Mouse (Mus musculus): Measurements from ENCODE around the gene Kremen1.

Gene Kremen1

GRCm38 (mm10) chr11:5175866-5176265, 85.5 kb downstream of the Kremen1 start:
- DNase-seq (ENCODE audit: low read depth, low spot score), result no peak

- DNase-seq (ENCODE audit: low read depth, low spot score), result no peak
Observed at GRCm38 (mm10) chr11:5175141-5175540, 86.2 kb downstream of the Kremen1 start.

DNA sequence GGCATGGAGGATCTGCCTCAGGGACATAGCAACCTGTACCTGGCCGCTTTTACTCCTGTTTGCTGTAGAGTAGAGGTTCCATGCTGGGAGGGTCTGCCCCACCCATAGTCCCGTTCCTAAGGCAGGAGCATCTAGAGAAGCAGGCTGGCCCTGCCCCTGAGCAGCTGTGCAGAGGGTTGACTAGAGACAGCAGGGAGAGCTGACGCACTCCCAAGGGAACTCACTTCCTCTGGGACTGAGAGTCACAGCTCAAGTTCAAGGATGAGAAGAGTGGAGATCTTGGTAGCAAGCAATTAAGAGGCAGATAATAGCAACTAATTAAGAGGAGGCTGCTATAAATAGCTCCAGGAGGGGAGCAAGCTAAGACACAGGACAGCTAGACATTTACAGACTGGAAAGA, 88.5 kb downstream of the Kremen1 start:
- DNase-seq (ENCODE audit: low read depth, low spot score), result no peak

DNA sequence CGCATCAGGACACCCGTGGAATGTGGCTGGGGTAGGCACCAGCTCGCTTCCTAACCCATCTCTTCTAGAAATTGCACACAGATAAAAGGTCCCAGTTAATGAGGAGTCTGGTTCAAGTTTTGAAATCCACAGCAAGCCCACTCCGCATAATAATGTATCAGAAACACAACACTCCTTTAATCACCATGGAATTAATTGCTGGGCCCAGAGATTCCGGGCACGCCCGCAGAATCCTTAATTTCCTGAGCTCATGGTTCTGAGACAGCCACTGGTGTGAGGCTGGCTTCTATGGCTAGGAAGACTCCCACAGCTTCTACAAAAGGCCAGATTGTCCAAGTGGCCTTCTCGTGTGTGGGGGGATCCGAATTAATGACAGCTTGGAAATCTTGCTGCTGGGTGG, 94.0 kb downstream of the Kremen1 start:
- no peak for DNase-seq (ENCODE audit: low read depth, low spot score)

GRCm38 (mm10) chr11:5165471-5165916, 95.9 kb downstream of the Kremen1 start:
- no peak for DNase-seq (ENCODE audit: low read depth, low spot score)

- no peak for DNase-seq (ENCODE audit: low read depth, low spot score)
Observed at GRCm38 (mm10) chr11:5164310-5164709, 97.0 kb downstream of the Kremen1 start.

DNA sequence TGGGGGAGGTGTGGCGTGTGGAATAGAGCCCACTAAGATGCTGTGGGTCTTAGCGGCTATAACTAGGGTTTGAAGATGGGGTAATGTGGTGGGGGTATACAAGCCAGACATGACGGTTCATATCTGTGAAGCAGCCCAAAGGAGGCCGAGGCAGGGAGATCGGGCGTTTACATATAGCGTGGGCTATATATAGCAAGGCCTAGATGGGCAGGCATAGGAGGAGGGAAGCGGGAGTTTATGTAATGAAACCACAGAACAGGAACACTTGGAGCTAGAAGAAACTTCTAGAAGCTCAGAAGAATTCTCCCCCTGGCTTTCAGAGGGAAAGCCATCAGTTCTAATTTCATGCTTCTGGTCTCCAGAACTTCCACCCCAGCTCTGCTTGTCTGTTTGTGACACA, 97.9 kb downstream of the Kremen1 start:
- DNase-seq (ENCODE audit: low read depth, low spot score), result no peak

DNA sequence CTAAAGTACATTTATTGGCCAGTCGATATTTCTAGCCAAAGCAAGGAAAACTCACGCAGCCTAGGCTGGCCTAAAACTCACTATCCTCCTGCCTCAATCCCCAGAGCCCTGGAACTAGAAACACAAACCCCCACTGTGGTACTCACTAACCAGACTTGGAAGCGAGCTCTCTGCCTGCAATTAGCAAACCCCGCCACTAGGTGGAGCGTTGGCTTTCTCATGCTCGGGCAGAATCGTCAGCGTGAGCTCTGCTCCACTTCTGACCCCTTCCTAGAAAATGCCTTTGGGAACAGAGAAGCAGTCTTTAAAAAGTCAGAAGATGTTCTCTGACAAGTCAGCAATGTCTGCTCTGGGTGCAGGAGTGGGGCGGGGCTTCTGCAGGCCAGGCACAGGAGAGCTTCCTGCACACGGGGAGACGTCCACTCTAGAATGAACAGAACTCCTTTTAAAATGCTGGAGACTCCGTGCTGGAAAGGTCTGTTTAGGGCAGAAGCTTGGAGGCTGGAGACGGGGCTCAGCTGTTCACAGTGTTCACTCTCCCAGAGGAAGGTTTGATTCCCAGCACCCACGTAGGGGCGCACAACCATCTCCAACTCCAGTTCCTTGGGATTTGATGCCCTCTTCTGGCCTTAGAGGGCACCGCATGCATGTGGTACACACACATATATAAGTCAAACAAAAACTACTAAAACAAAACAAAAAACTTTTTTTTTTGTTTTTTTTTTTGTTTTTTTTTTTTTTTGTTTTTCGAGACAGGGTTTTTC, 100.5 kb downstream of the Kremen1 start:
- peak; percentile 55 for DNase-seq (ENCODE audit: low read depth, low spot score)

- no peak for DNase-seq (ENCODE audit: low read depth, low spot score)
Observed at GRCm38 (mm10) chr11:5158056-5158455, 103.3 kb downstream of the Kremen1 start.

- DNase-seq (ENCODE audit: low read depth, low spot score), result no peak
Observed at GRCm38 (mm10) chr11:5154961-5155805, 106.2 kb downstream of the Kremen1 start.

DNA sequence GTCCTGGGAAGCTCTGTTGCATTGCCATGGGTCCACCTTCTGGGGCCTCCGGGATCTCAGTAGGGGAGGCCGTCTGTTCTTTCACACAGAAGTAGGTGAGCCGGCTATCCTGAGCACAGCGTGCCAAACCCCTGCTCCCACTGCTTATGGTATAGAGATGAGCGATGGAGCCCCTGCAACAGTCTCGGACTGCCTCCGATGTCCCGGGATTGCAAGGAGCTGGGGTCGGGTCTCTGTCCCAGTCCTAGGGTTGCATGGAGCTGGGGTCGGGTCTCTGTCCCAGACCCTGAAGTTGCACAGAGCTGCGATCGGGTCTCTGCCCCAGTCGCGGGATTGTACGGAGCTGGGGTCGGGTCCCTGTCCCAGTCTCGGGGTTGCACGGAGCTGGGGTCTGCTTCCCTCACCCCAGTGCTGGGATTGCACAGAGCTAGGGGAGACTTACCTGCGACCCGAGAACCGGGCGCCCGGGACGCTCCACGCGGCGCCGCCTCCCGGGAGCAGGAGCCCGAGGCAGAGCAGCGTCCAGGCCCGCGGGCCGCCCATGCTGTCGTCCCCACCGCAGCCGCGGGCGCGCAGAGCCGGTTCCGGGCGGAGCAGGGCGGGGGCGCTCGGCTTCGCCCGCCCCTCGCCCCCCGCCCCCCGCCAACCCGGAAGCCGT, 109.5 kb downstream of the Kremen1 start, which contains the start of gene Emid1:
Gene Emid1, minus strand, starts transcription at position 578 of the 658 bp plus-strand sequence.
- no peak for DNase-seq (ENCODE audit: low read depth, low spot score)

- DNase-seq (ENCODE audit: low read depth, low spot score), result no peak
Observed at GRCm38 (mm10) chr11:5151247-5151630, 110.1 kb downstream of the Kremen1 start.

GRCm38 (mm10) chr11:5150416-5151246, 110.7 kb downstream of the Kremen1 start:
- DNase-seq (ENCODE audit: low read depth, low spot score), result no peak

DNA sequence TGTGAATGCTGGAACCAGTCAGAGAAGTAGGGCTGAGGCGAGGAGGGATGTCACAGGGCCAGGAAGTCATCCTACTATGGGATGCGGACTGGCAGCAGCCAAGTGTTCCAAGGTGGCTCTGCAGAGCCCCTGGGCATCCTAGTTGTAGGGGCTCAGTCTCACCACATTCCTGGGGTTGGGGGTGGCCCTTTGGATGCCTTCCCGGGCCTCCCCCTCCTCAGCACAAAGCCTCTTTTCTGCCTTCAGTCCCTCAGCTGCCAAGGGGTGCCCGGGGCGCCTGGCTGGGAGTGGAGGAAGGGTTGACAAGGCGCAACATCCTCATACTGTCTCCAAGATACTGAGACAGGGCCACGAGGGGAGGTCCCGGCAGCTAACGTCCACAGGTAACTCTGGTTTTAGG, 111.4 kb downstream of the Kremen1 start:
- DNase-seq (ENCODE audit: low read depth, low spot score), result no peak

GRCm38 (mm10) chr11:5149249-5149648, 112.1 kb downstream of the Kremen1 start:
- no peak for DNase-seq (ENCODE audit: low read depth, low spot score)

DNA sequence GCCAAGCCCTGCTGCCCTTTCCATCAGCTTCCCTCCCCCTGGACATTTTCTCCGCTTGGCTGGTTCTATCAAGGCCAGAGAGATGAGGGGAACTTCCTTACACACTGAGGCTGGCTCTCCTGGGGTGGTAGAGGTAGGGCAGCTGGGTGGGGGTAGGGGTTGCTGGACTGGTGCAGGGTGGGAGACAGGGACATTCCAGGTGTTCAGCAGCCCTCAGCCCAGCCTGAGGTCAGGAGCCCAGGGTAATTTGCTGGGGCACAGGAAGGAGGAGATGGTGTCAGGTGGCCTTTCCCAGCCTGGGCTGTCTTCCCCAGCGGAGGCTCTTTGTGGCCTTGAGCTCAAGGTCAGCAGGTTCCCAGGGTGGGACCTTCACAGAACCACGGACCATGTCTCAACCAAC, 115.8 kb downstream of the Kremen1 start:
- no peak for DNase-seq (ENCODE audit: low read depth, low spot score)

- DNase-seq (ENCODE audit: low read depth, low spot score), result no peak
Observed at GRCm38 (mm10) chr11:5141965-5142364, 119.4 kb downstream of the Kremen1 start.
